Mouse (Mus musculus) layer of hippocampus, adult 2 months (tissue): ENCODE results near the gene Shroom3. TPM values are rescaled to one million over a fixed set of nuclear protein-coding genes. Genes with fewer than 3 reads are reported as not detected.

Source experiments
- DNase-seq, 2 experiments: peaks; one replicate each; pipeline ENCODE4 v3.0.0; 2022; ENCODE audit warnings: low spot score in 2 of 2
- H3K27ac ChIP-seq: fragments of 200-600 bp; 2 replicates; pipeline ENCODE4 v1.8.1; 2022
- H3K4me3 ChIP-seq: fragments of 200-600 bp; 2 replicates; pipeline ENCODE4 v1.8.1; 2022; ENCODE audit warnings: mild to moderate bottlenecking
- CTCF ChIP-seq: fragments of 200-600 bp; conservative IDR thresholded peaks from 2 replicates; pipeline ENCODE4 v1.8.1; 2022; ENCODE audit warnings: antibody characterized with exemption, mild to moderate bottlenecking, moderate library complexity
- total RNA-seq, 2 experiments: library from RNA; stranded (reverse); gene quantifications; 2 replicates each; pipeline ENCODE4 v1.2.3; 2021

Shroom3 gene
- total RNA-seq, 2 experiments from 2014 or later, result 2.0 to 2.3 TPM

- DNase-seq, result no peak
- H3K27ac ChIP-seq, result no peak overlapping the region
- no peak overlapping the region for H3K4me3 ChIP-seq
- no peak for TF ChIP-seq CTCF
Measured at GRCm38 (mm10) chr5:92810922-92811533, 127.8 kb downstream of the Shroom3 start.

GRCm38 (mm10) chr5:92811761-92812160 is 128.5 kb downstream of the Shroom3 start:
- Histone ChIP-seq H3K27ac (no peak overlapping the region), H3K4me3 (no peak overlapping the region)
- DNase-seq, result no peak
- no peak for TF ChIP-seq CTCF

DNA sequence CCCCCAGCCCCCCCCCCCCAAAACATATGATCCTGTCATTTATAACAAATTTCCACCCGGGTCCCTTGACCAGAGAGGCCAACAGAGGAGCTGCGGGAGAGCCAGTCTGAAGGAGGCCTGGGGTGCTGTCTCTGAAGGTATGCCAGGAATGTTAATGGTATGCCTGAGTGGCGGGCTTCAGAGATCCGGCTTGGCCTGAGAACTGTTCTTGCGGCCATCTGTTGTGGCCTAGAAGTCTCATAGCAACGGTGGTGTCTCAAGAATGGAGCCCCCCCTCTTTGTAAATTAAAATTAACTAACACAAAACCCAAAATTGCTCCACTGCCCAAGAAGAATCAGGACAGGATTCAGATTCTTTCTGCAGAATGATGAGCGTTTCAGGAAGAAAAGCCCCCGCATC is 129.7 kb downstream of the Shroom3 start:
- no peak for TF ChIP-seq CTCF
- Histone ChIP-seq H3K4me3 (no peak overlapping the region), H3K27ac (no peak overlapping the region)
- DNase-seq, result no peak

DNA sequence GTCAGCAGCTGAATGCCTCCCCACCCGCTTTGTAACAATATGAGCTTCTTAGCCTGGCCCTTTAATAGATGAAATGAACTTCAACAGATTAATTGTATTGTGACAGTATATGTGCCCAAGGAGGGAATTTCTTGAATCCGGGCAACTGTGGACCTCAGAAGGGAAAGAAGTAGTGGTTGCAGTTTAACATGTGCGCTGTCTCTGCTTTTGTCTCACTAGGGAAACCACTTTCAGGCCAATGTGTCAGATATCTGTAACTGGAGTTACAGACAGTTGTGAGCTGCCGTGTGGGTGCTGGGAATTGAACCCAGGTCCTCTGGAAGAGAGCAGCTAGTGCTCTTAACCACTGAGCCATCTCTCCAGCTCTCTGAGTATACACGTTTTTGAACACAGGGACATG is 130.3 kb downstream of the Shroom3 start:
- no peak for TF ChIP-seq CTCF
- no peak for DNase-seq
- H3K4me3 ChIP-seq, result no peak overlapping the region
- H3K27ac ChIP-seq, result no peak overlapping the region

GRCm38 (mm10) chr5:92814621-92815020 is 131.4 kb downstream of the Shroom3 start:
- TF ChIP-seq CTCF, result no peak
- H3K4me3 ChIP-seq, result no peak overlapping the region
- H3K27ac ChIP-seq, result no peak overlapping the region
- no peak for DNase-seq

DNA sequence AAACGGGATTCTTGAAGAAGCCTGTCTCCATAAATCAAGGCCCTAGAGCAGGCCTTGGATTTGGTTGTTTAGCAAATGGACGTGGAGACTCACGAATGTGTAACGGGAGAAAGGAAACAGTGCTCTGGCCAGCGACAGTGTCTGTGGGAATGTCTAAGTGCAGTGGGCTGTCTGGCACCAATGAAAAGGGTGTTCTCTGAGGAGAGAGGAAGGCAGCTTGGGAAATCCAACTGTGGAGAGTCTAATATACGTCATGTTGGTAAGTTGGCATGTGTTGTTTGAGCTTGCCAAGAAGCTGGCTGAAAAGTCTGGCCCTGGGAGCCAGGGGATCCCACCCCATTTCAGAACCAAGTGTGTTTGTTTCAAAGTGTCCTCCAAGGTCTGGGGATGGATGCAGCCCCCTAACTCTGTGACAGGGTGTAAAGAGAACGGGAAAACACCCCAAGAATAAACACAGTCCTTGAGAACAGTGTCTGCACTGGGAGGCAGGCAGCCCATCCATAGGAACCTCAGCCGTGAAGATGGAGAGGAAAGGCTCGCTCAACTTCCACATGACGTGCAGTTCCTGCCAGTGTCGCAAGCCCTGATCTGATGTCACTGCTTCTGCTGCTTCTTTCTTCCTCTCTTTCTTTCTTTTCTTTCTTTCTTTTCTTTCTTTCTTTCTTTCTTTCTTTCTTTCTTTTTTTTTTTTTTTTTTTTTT is 134.0 kb downstream of the Shroom3 start:
- no peak overlapping the region for H3K27ac ChIP-seq

DNA sequence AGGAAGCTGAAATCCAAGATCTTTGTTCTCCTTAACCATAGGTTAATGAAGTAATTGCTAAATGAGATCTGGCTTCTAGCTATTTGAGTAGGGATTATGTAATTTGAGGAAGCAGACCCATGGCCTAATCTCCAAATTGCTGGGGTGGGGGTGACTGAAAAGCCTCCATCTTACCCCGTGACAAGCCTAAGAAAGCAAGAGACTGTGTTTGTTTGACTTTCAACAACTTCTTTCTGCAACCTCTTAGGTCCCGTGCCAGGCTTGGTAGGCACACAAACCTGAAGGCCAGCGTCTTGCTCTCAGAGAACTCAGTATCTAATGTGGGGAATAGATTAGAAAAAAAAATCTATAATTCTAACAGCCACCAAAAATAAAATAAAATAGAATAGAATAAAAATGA is 138.1 kb downstream of the Shroom3 start:
- no peak overlapping the region for H3K4me3 ChIP-seq
- TF ChIP-seq CTCF, result no peak
- no peak for DNase-seq
- H3K27ac ChIP-seq, result no peak overlapping the region

More for the DNA sequence above, 134.0 kb downstream of the Shroom3 start:
- TF ChIP-seq CTCF, result no peak
- DNase-seq, result no peak
- H3K4me3 ChIP-seq, result no peak overlapping the region

GRCm38 (mm10) chr5:92823495-92823894 is 140.3 kb downstream of the Shroom3 start:
- Histone ChIP-seq H3K4me3 (no peak overlapping the region), H3K27ac (no peak overlapping the region)
- DNase-seq, result no peak
- no peak for TF ChIP-seq CTCF

DNA sequence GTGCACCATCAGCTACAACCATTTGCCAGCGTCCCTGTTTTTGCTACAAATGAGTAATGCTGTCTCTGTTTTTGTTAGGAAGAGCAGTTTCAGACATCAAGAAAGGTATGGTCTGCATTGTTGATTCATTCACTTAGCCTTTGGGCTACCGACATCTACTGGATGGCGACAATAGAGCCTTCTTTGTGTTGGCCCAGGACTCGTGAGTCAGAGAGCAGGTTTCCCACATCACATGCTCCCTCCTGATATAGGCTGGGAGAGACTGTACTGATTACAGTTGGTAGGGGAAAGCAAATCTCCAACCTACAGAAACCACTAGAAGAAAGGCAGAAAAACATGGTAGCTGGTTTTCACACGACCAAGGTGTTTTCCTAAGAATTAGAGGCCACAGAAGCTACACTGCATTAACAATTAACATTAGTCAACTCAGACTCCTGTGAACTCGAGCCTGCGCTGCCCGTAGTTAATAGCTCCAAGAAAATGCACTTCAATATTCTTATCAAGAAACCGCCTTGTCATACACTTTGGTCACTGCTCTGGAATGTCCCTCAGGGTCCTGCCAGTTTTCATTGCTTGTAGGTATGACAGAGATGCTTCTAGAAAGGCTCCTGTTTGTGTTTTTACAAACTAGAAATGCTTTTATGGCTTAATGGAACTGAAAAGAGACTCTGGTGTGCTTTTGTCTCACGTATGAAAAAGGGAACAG is 141.2 kb downstream of the Shroom3 start:
- Histone ChIP-seq H3K4me3 (no peak overlapping the region), H3K27ac (no peak overlapping the region)
- no peak for DNase-seq
- TF ChIP-seq CTCF, result no peak

DNA sequence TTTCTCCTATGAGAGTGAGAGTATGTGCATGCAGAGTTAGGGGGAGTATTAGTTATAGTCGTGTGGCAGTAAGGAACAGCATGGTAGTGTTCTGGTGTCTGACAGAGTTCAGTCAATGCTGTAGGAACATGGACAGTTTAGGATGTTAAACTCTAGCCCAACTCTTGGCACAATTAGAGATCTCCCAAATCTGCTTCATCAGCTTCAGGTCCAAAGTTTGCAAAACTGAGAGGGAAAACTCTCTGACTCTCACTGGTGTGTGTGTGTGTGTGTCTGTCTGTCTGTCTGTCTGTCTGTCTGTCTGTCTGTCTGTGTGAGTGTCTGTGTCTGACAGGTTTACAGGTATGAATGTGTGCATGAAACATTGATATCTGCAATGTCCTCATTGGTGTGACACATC is 147.2 kb downstream of the Shroom3 start:
- no peak overlapping the region for H3K27ac ChIP-seq
- TF ChIP-seq CTCF, result no peak
- H3K4me3 ChIP-seq, result no peak overlapping the region
- no peak for DNase-seq

DNA sequence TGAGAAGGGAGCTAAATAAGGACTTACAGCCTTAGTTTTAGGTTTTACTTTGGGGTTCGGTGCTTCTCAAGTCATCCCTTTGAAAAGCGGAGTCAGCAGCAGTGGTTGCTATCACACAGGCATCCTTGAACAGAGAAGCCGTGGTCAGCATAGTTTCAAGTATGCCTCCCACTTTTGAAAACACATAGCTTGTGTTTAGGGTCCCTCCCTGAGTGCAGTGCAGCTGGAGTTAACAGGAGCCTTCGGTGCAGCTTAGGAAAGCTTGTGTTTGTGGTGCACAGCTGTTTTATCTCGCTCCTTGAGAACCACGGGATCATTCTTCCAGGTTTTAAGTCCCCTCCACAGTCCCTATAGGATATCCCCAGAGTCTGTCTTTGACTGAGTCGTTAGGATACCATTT is 151.3 kb downstream of the Shroom3 start:
- DNase-seq, result no peak
- TF ChIP-seq CTCF, result no peak
- Histone ChIP-seq H3K27ac (no peak overlapping the region), H3K4me3 (no peak overlapping the region)

GRCm38 (mm10) chr5:92837311-92837710 is 154.1 kb downstream of the Shroom3 start:
- DNase-seq, result no peak
- no peak for TF ChIP-seq CTCF
- no peak overlapping the region for H3K27ac ChIP-seq
- H3K4me3 ChIP-seq, result no peak overlapping the region

DNA sequence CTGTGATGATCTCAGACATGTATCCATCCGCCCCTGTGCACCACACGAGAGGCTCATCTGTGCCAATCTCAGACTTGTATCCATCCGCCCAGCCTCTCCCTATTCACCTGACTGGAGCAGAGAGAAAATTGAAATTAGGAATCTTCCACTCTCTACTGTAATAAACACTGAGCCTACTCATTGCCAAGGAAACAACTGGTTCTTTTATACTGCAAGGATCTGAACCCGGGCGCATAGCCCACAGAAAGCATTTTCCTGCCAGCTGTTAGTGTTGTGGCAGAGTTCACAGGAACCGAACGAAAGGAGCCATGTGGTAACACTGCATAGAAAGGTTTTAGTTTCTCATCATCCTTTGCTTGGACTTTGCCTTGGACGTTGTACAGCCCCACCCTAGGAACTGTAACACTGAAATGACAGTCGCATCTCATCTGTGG is 155.1 kb downstream of the Shroom3 start:
- no peak overlapping the region for H3K27ac ChIP-seq
- DNase-seq, result no peak
- TF ChIP-seq CTCF, result no peak
- H3K4me3 ChIP-seq, result no peak overlapping the region
